Comparison of ENCODE assay signal across 18 mouse cellular contexts in genomic region chr4:118112601-118113000, GRCm38 (mm10). TPM values are rescaled to one million over a fixed set of nuclear protein-coding genes. Genes with fewer than 3 reads are reported as not detected.
DNase-seq lines count a peak whose midpoint lies in the region; TF ChIP-seq lines count a peak whose summit lies in the region.
"Had no signal": no experiment of that assay in that cellular context is flagged by ENCODE, and none has a peak within 500 bp of the region (broad histone marks: within the 10 kb centered on the region; RNA-seq: fewer than 3 reads in every experiment).

No protein-coding gene starts in this region.

- intact Hi-C loops in heart, postnatal 14 days (cut with DNase I): no loop called here

- no peaks in the 10 kb centered on the region; the same call in 1 of the 2 replicates for H3K36me3 ChIP-seq in heart, embryonic 10.5 days
- H3K36me3 ChIP-seq: forebrain, embryonic 15.5 days; heart, embryonic 15.5 days had no signal

- no peak overlapping the region for H3K4me3 ChIP-seq in cerebellum, adult 2 months (replicated peaks; ENCODE audit: insufficient read depth, low read depth, low read length)
- H3K4me3 ChIP-seq in heart, embryonic 10.5 days: no peak overlapping the region
- H3K4me3 ChIP-seq: embryonic facial prominence, embryonic 12.5 days; forebrain, embryonic 15.5 days; heart, embryonic 15.5 days; hindbrain, embryonic 12.5 days had no signal

- H3K27ac ChIP-seq in cerebellum, adult 2 months (ENCODE audit: insufficient read depth, low read length): peak overlapping the region; percentile 32
- 0 out of 2 replicates have a peak overlapping the region, but pooled peaks have one; percentile 36 for H3K27ac ChIP-seq in heart, embryonic 10.5 days
- H3K27ac ChIP-seq: embryonic facial prominence, embryonic 12.5 days; forebrain, embryonic 15.5 days; heart, embryonic 15.5 days; hindbrain, embryonic 12.5 days; hindbrain, postnatal 0 days had no signal

- H3K9me3 ChIP-seq in heart, embryonic 10.5 days: no peaks in the 10 kb centered on the region
- H3K9me3 ChIP-seq: embryonic facial prominence, embryonic 12.5 days; forebrain, embryonic 15.5 days; heart, embryonic 15.5 days; hindbrain, embryonic 12.5 days had no signal

- TF ChIP-seq POLR2A in cerebellum, adult 2 months (IDR thresholded peaks at IDR 0.05; ENCODE audit: borderline replicate concordance, insufficient read depth, low read length): no peak

- no peaks in the 10 kb centered on the region for H3K27me3 ChIP-seq in cerebellum, adult 2 months (ENCODE audit: control insufficient read depth, insufficient read depth, low read length)
- H3K27me3 ChIP-seq in heart, embryonic 10.5 days (ENCODE audit: insufficient read depth, poor library complexity, severe bottlenecking): no peaks in the 10 kb centered on the region
- H3K27me3 ChIP-seq: embryonic facial prominence, embryonic 12.5 days; forebrain, embryonic 15.5 days; heart, embryonic 15.5 days; hindbrain, embryonic 12.5 days had no signal

- peak; percentile 45 to 52 for DNase-seq in cerebellum, adult 2 months
- DNase-seq in cerebellum, postnatal 14 days: no peak
- no peak for DNase-seq in heart, embryonic 10.5 days (ENCODE audit: low spot score)
- DNase-seq in heart, postnatal 14 days: no peak
- DNase-seq in layer of hippocampus, adult 9-11 months: peak; percentile 37
- no peak for DNase-seq in layer of hippocampus, postnatal 25 days (ENCODE audit: extremely low spot score in 1 of 2, low spot score in 1 of 2)
- DNase-seq in 416B (ENCODE audit: low read depth): peak; percentile 56
- DNase-seq in retina, postnatal 1 day: no peak
- DNase-seq: adrenal gland, postnatal 10 days; cerebellum, adult 11-12 months; cerebellum, adult 9-11 months; gastrocnemius, postnatal 36 days; heart, adult 11 months had no signal

- TF ChIP-seq CTCF in cerebellum, adult 2 months (IDR thresholded peaks at IDR 0.05; ENCODE audit: borderline replicate concordance, insufficient read depth, low read depth, low read length): no peak

- 24% methylated on average over 12 of the region's 12 CpGs for whole genome bisulfite sequencing in cerebellum, adult 2 months
- 75% methylated on average over 12 of the region's 12 CpGs for WGBS in heart, embryonic 10.5 days

- H3K4me1 ChIP-seq in cerebellum, adult 2 months (ENCODE audit: control insufficient read depth, insufficient read depth, low read length): peaks cover 16% of the 10 kb centered on the region
- peaks cover 27% of the 10 kb centered on the region for H3K4me1 ChIP-seq in heart, embryonic 10.5 days
- H3K4me1 ChIP-seq: forebrain, embryonic 15.5 days; hindbrain, embryonic 12.5 days had no signal

RNA-seq across cellular contexts. Expression of gene St3gal3, which starts 22.1 kb away (rescaled TPM):
- polyA plus RNA-seq in cerebellum, adult 2 months (2012; rRNA removed): 68.3 and 71.2 TPM in 2 replicates
- 6.6 and 7.2 TPM in 2 replicates for polyA plus RNA-seq in heart, embryonic 10.5 days (2016; fragmentation: Nextera tagmentation; extraction: Ambion mirVana)
- total RNA-seq in heart, postnatal 14 days (2021): 10 to 100 TPM; 44.5 to 48.1 TPM
- 10 to 100 TPM; 43.0 to 46.6 TPM for total RNA-seq in layer of hippocampus, postnatal 25 days (2021)

Comparison
In these comparisons a context has a peak if more than half of its experiments do, and no peak if none do; other contexts are left out.
1. DNase-seq: peak in cerebellum, adult 2 months (2 of 2), layer of hippocampus, adult 9-11 months (single experiment) and 416B (single experiment); none in cerebellum, postnatal 14 days (0 of 2), heart, embryonic 10.5 days (single experiment), heart, postnatal 14 days (0 of 2), layer of hippocampus, postnatal 25 days (0 of 2) and retina, postnatal 1 day (single experiment).